Mouse (Mus musculus) CH12.LX (cell line): ENCODE measurements at regions not wholly inside any gene's neighbourhood (a gene's known extent, or its start where the extent isn't known, plus 50 kb on each side); places are given as distances from the start of the nearest gene placed in this dataset.

Experiments
- DNase-seq: peaks from one replicate; pipeline ENCODE4 v3.0.0-alpha.2; 2013; ENCODE audit errors: extremely low read depth
- H3K27ac ChIP-seq: 2 replicates; pipeline ENCODE4 v1.5.1; 2012; ENCODE audit warnings: low read depth, mild to moderate bottlenecking, control low read depth, moderate library complexity; ENCODE audit not compliant: insufficient read depth
- H3K27me3 ChIP-seq: replicated peaks from 2 replicates; pipeline ENCODE3; 2012; ENCODE audit warnings: inconsistent platforms
- H3K36me3 ChIP-seq, 2 experiments: replicated peaks in 1 of 2; 2 replicates each; pipeline versions ENCODE3 to v1.6.1; 2012; ENCODE audit warnings: inconsistent platforms in 1 of 2, low read length in 1 of 2, mild to moderate bottlenecking in 1 of 2, mixed read lengths in 1 of 2, moderate library complexity in 1 of 2; ENCODE audit not compliant: control insufficient read depth in 1 of 2, insufficient read depth in 1 of 2
- H3K4me1 ChIP-seq, 2 experiments: 2 replicates each; pipeline ENCODE4 v1.6.1; 2012; ENCODE audit warnings: inconsistent platforms in 1 of 2, moderate library complexity in 1 of 2; ENCODE audit not compliant: insufficient read depth in 2 of 2, control insufficient read depth in 1 of 2
- H3K4me2 ChIP-seq: 2 replicates; pipeline ENCODE4 v1.6.1; 2012; ENCODE audit warnings: low read depth, mild to moderate bottlenecking, control low read depth; ENCODE audit not compliant: poor library complexity, insufficient read depth, severe bottlenecking
- H3K4me3 ChIP-seq, 3 experiments: fragments of 150-350 bp in 1 of 3; sonication (generic) in 1 of 3; replicated peaks in 1 of 3; 2 replicates each; pipeline versions ENCODE3 to v1.5.1; 2011 to 2012; ENCODE audit warnings: low read depth in 2 of 3, low read length in 2 of 3, mild to moderate bottlenecking in 2 of 3, moderate library complexity in 2 of 3, control low read depth in 1 of 3, improper control_type of control experiment in 1 of 3, inconsistent platforms in 1 of 3, mixed read lengths in 1 of 3; ENCODE audit not compliant: poor library complexity in 1 of 3
- H3K79me2 ChIP-seq: replicated peaks from 2 replicates; pipeline ENCODE4 v1.6.1; 2012; ENCODE audit warnings: mild to moderate bottlenecking, moderate library complexity; ENCODE audit not compliant: control insufficient read depth, poor library complexity, insufficient read depth, severe bottlenecking; ENCODE audit errors: extremely low read depth
- H3K9ac ChIP-seq: 2 replicates; pipeline ENCODE4 v1.6.1; 2012; ENCODE audit warnings: low read depth, mild to moderate bottlenecking, control low read depth, moderate library complexity; ENCODE audit not compliant: insufficient read depth
- H3K9me3 ChIP-seq: replicated peaks from 2 replicates; pipeline ENCODE3; 2012; ENCODE audit warnings: low read length, inconsistent platforms, mixed read lengths
- CHD2 ChIP-seq: IDR thresholded peaks from 2 replicates; pipeline ENCODE4 v1.6.1; 2011; ENCODE audit warnings: low read length, improper control_type of control experiment
- E2F4 ChIP-seq: IDR thresholded peaks from 2 replicates; pipeline ENCODE4 v1.6.1; 2011; ENCODE audit warnings: low read depth, low read length, improper control_type of control experiment; ENCODE audit not compliant: insufficient replicate concordance
- EP300 ChIP-seq: IDR thresholded peaks from 2 replicates; pipeline ENCODE4 v1.6.1; 2011; ENCODE audit warnings: low read length, improper control_type of control experiment
- ETS1 ChIP-seq: conservative IDR thresholded peaks from 2 replicates; pipeline ENCODE4 v1.6.1; 2012; ENCODE audit warnings: low read depth, mild to moderate bottlenecking, inconsistent platforms, low read length, improper control_type of control experiment, moderate library complexity
- HCFC1 ChIP-seq: IDR thresholded peaks from 2 replicates; pipeline ENCODE4 v1.6.1; 2012; ENCODE audit warnings: low read depth, mild to moderate bottlenecking, inconsistent platforms, low read length, improper control_type of control experiment
- JUN ChIP-seq: IDR thresholded peaks from 2 replicates; pipeline ENCODE4 v1.6.1; 2011; ENCODE audit warnings: low read depth, mild to moderate bottlenecking, low read length, improper control_type of control experiment, moderate library complexity; ENCODE audit not compliant: insufficient read depth
- KAT2A ChIP-seq: IDR thresholded peaks from 2 replicates; pipeline ENCODE4 v1.6.1; 2012; ENCODE audit warnings: low read length, improper control_type of control experiment, inconsistent platforms; ENCODE audit not compliant: insufficient replicate concordance
- MAFK ChIP-seq: IDR thresholded peaks from 2 replicates; pipeline ENCODE4 v1.6.1; 2011; ENCODE audit warnings: low read length, improper control_type of control experiment; ENCODE audit not compliant: insufficient replicate concordance
- MAX ChIP-seq: IDR thresholded peaks from 2 replicates; pipeline ENCODE4 v1.6.1; 2011; ENCODE audit warnings: low read length, improper control_type of control experiment
- MAZ ChIP-seq: IDR thresholded peaks from 2 replicates; pipeline ENCODE4 v1.6.1; 2012; ENCODE audit warnings: low read depth, mild to moderate bottlenecking, inconsistent platforms, low read length, improper control_type of control experiment, moderate library complexity
- MEF2A ChIP-seq: IDR thresholded peaks from 2 replicates; pipeline ENCODE4 v1.6.1; 2014; ENCODE audit warnings: low read depth, mild to moderate bottlenecking, inconsistent platforms, low read length, improper control_type of control experiment, borderline replicate concordance
- NELFE ChIP-seq: IDR thresholded peaks from 2 replicates; pipeline ENCODE4 v1.6.1; 2011; ENCODE audit warnings: low read depth, low read length, improper control_type of control experiment
- PAX5 ChIP-seq: IDR thresholded peaks from 2 replicates; pipeline ENCODE4 v1.6.1; 2012; ENCODE audit warnings: low read length, inconsistent platforms, mixed read lengths
- POLR2AphosphoS2 ChIP-seq: IDR thresholded peaks from 2 replicates; pipeline ENCODE4 v1.6.1; 2011; ENCODE audit warnings: low read depth, low read length, improper control_type of control experiment
- RAD21 ChIP-seq: IDR thresholded peaks from 2 replicates; pipeline ENCODE4 v1.6.1; 2011; ENCODE audit warnings: low read depth, mild to moderate bottlenecking, low read length, improper control_type of control experiment, moderate library complexity
- RCOR1 ChIP-seq: conservative IDR thresholded peaks from 2 replicates; pipeline ENCODE4 v1.6.1; 2012; ENCODE audit warnings: low read depth, mild to moderate bottlenecking, inconsistent platforms, low read length, improper control_type of control experiment
- SIN3A ChIP-seq: IDR thresholded peaks from 2 replicates; pipeline ENCODE4 v1.6.1; 2012; ENCODE audit warnings: low read length, improper control_type of control experiment, inconsistent platforms
- SMC3 ChIP-seq: IDR thresholded peaks from 2 replicates; pipeline ENCODE4 v1.6.1; 2011; ENCODE audit warnings: low read depth, low read length, improper control_type of control experiment
- TCF12 ChIP-seq: IDR thresholded peaks from 2 replicates; pipeline ENCODE4 v1.6.1; 2014; ENCODE audit warnings: low read depth, mild to moderate bottlenecking, inconsistent platforms, low read length, improper control_type of control experiment
- UBTF ChIP-seq: IDR thresholded peaks from 2 replicates; pipeline ENCODE4 v1.6.1; 2012; ENCODE audit warnings: low read depth, mild to moderate bottlenecking, inconsistent platforms, low read length, improper control_type of control experiment, moderate library complexity
- USF2 ChIP-seq: conservative IDR thresholded peaks from 2 replicates; pipeline ENCODE4 v1.6.1; 2011; ENCODE audit warnings: low read depth, low read length, improper control_type of control experiment
- ZKSCAN1 ChIP-seq: IDR thresholded peaks from 2 replicates; pipeline ENCODE4 v1.6.1; 2012; ENCODE audit warnings: low read depth, inconsistent platforms, low read length, improper control_type of control experiment, borderline replicate concordance
- ZMIZ1 ChIP-seq: IDR thresholded peaks from 2 replicates; pipeline ENCODE4 v1.6.1; 2012; ENCODE audit warnings: low read depth, mild to moderate bottlenecking, inconsistent platforms, low read length, improper control_type of control experiment
- dilution Hi-C: fragments of 300-500 bp; cut with MboI; formaldehyde crosslinking; loops from 2 replicates; pipeline ENCODE4 v1.14.3; 2020; ENCODE audit warnings: low sequenced_read_pairs; ENCODE audit not compliant: extremely low pct_unique_long_range_greater_than_20kb, extremely low pct_ligation_motif_present
- in situ Hi-C: fragments of 300-500 bp; cut with MboI; formaldehyde crosslinking; loops from 3 replicates; pipeline ENCODE4 v1.14.3; 2019; ENCODE audit warnings: low sequenced_read_pairs, low pct_ligation_motif_present, low pct_unique_long_range_greater_than_20kb, mixed read lengths

GRCm38 (mm10) chr2:48172626-48173025, 641.3 kb upstream of the Acvr2a start:
- Histone ChIP-seq H3K4me3 (no peak overlapping the region), H3K4me1 (no peaks in the 10 kb centered on the region), H3K27me3 (no peaks in the 10 kb centered on the region), H3K9ac (no peak overlapping the region), H3K4me2 (no peak overlapping the region), H3K79me2 (no peaks in the 10 kb centered on the region), H3K27ac (no peak overlapping the region), H3K9me3 (peaks cover 3% of the 10 kb centered on the region), H3K36me3 (no peaks in the 10 kb centered on the region)
- dilution Hi-C loops (no loop called here), in situ Hi-C loops (no loop called here)
- DNase-seq: no peak
- no peak for TF ChIP-seq KAT2A

DNA sequence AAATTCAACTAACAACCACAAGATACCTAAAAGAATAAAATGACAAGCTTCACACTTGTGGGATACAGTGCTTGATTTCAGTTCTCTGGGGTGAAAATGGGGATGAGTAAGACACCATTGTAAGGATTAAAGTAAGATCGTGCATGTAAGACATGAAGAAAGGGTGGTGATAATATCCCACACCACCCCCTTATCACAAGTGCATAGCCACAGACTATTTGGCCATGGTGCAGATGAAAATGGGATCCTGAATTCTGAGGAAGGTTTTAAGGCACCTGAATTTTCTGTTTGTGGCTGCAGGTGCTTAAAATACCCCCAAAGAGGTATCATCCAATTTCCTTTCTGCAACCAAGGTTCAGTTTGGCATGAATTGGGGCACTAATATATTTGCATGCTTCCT, 627.7 kb upstream of the Acvr2a start:
- Histone ChIP-seq H3K4me2 (no peak overlapping the region), H3K36me3 (no peaks in the 10 kb centered on the region), H3K4me1 (no peaks in the 10 kb centered on the region), H3K27ac (no peak overlapping the region), H3K9ac (no peak overlapping the region), H3K9me3 (no peaks in the 10 kb centered on the region), H3K79me2 (no peaks in the 10 kb centered on the region)
- dilution Hi-C loops (no loop called here), in situ Hi-C loops (no loop called here)
- no peak for DNase-seq
- no peak for TF ChIP-seq KAT2A
- TF ChIP-seq ZKSCAN1: no peak
- no peak for TF ChIP-seq HCFC1
- TF ChIP-seq ZMIZ1: no peak
- TF ChIP-seq MAZ: no peak
- no peak for TF ChIP-seq TCF12
- no peak for TF ChIP-seq POLR2AphosphoS2
- no peak for TF ChIP-seq ETS1
- TF ChIP-seq RCOR1: no peak
- no peak for TF ChIP-seq UBTF
- no peak for TF ChIP-seq RAD21
- no peak for TF ChIP-seq PAX5
- TF ChIP-seq MAFK: no peak
- TF ChIP-seq, all 38 proteins: peak for 0
- no peak overlapping the region for H3K4me3 ChIP-seq
- no peaks in the 10 kb centered on the region for H3K27me3 ChIP-seq

DNA sequence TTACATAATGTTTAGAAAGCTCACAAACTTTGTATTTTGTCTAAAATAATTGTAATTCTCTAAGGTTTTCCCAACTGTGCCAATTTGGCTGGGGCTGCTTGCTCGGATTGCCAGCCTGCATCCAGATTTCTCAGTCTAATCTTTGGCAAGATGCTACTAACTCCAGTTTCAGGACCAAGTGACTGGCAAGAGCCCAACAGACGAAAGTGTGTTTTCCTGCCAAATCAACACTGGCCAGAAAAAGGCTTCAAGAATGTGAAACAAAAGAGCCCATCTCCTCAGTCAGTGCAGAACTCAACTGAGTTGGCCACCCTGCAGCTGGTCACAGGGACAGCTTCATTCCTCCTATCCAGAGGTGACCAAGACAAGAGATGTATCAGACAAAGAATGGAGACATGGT, 627.3 kb upstream of the Acvr2a start:
- no peaks in the 10 kb centered on the region for H3K27me3 ChIP-seq
- no peak overlapping the region for H3K4me2 ChIP-seq
- H3K4me1 ChIP-seq: no peaks in the 10 kb centered on the region
- H3K9ac ChIP-seq: no peak overlapping the region
- dilution Hi-C loops: no loop called here
- TF ChIP-seq NELFE (no peak), SMC3 (no peak), RAD21 (no peak), ETS1 (no peak), E2F4 (no peak), MAFK (no peak), MAX (no peak), CHD2 (no peak), RCOR1 (no peak), USF2 (no peak), SIN3A (no peak), JUN (no peak), KAT2A (no peak), UBTF (no peak), MEF2A (no peak), EP300 (no peak)
- TF ChIP-seq, all 38 proteins: peak for 0
- H3K9me3 ChIP-seq: no peaks in the 10 kb centered on the region
- no peak overlapping the region for H3K4me3 ChIP-seq
- in situ Hi-C loops: no loop called here
- no peak for DNase-seq
- H3K27ac ChIP-seq: no peak overlapping the region
- no peaks in the 10 kb centered on the region for H3K36me3 ChIP-seq
- H3K79me2 ChIP-seq: no peaks in the 10 kb centered on the region
